Mouse (Mus musculus) forebrain, embryonic 10.5 days (tissue): ENCODE results near the gene Gm28171. TPM values are rescaled to one million over a fixed set of nuclear protein-coding genes. Genes with fewer than 3 reads are reported as not detected.
"Not testable (repeated sequence)": the region's sequence is repeated elsewhere in the genome, so short reads cannot be mapped to it uniquely, and the experiment has no call there.

Experiments used
- DNase-seq: peaks from one replicate; pipeline ENCODE4 v3.0.0-alpha.2; 2017; ENCODE audit warnings: low spot score; ENCODE audit errors: extremely low spot score
- H3K27ac ChIP-seq: fragments of 300-500 bp; sonication (generic); 2 replicates; pipeline ENCODE4 v1.5.1; 2016; ENCODE audit warnings: mild to moderate bottlenecking
- H3K27me3 ChIP-seq: fragments of 300-500 bp; sonication (generic); 2 replicates; pipeline ENCODE4 v1.6.1; 2016; ENCODE audit warnings: mild to moderate bottlenecking; ENCODE audit not compliant: poor library complexity, severe bottlenecking
- H3K36me3 ChIP-seq: fragments of 300-500 bp; sonication (generic); replicated peaks from 2 replicates; pipeline ENCODE4 v1.6.1; 2016; ENCODE audit warnings: mild to moderate bottlenecking, moderate library complexity
- H3K4me1 ChIP-seq: fragments of 300-500 bp; sonication (generic); 2 replicates; pipeline ENCODE4 v1.6.1; 2016
- H3K4me3 ChIP-seq: fragments of 300-500 bp; sonication (generic); 2 replicates; pipeline ENCODE4 v1.5.1; 2016; ENCODE audit warnings: mild to moderate bottlenecking, moderate library complexity
- H3K9me3 ChIP-seq: fragments of 300-500 bp; sonication (generic); 2 replicates; pipeline ENCODE4 v1.6.1; 2016; ENCODE audit warnings: mild to moderate bottlenecking, moderate library complexity
- WGBS: fragments of 180-500 bp; shearing (Covaris S2); methylation state at CpG from one replicate; pipeline ENCODE4 v1.1.7; 2016; 5-methylcytosine and 5-hydroxymethylcytosine counted together
- polyA plus RNA-seq: library from polyadenylated mRNA; unstranded; fragments of >200 nt; fragmentation: Nextera tagmentation; extraction: Ambion mirVana; gene quantifications from 2 replicates; pipeline ENCODE4 v1.2.1, GENCODE M21; 2016

Gm28171 gene
- not detected in 2 replicates for polyA plus RNA-seq

DNA sequence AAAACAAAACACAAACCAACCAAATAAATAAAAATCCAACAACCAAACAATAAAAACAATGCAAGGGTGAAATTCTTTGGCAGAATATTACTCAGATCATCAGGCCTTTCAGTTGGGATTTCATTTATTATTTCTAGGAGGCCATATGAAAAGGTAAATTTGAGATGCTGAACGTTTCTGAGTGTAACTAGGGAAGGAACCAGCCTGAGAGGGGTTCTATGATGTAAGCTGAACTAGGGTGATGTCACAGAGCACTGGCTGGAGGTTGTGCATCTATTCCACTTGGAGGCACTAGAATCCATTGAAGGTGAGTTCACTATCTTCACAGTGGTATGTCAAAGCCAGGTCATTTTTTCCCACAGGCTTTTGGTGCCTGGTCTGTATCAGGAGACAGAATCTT is at the start of gene Gm28171:
Gene Gm28171, plus strand, starts transcription at position 301 of the 400 bp plus-strand sequence.
- 20% methylated on average over 1 of the region's 1 CpGs for WGBS

More for the DNA sequence above, at the start of gene Gm28171:
- H3K9me3 ChIP-seq, H3K27me3 ChIP-seq, H3K4me1 ChIP-seq, DNase-seq, H3K4me3 ChIP-seq, H3K27ac ChIP-seq, H3K36me3 ChIP-seq: not testable (repeated sequence)

Other genes with a start within 250 kb of the Gm28171 start
- not detected in 2 replicates for gene Gm21854, start 136.4 kb upstream of the Gm28171 start, polyA plus RNA-seq
- gene Gm20914, start 67.4 kb upstream of the Gm28171 start, polyA plus RNA-seq = not detected in 2 replicates
- not detected in 2 replicates for gene Gm21778, start 149.1 kb downstream of the Gm28171 start, polyA plus RNA-seq